Mouse (Mus musculus) testis, postnatal 14 days (tissue): ENCODE data around the gene Bcl2a1a.
"Not testable (repeated sequence)": the region's sequence is repeated elsewhere in the genome, so short reads cannot be mapped to it uniquely, and the experiment has no call there.

Experiments
- DNase-seq: peaks from one replicate; pipeline ENCODE4 v3.0.0; 2021; ENCODE audit warnings: low spot score

The Bcl2a1a gene

DNA sequence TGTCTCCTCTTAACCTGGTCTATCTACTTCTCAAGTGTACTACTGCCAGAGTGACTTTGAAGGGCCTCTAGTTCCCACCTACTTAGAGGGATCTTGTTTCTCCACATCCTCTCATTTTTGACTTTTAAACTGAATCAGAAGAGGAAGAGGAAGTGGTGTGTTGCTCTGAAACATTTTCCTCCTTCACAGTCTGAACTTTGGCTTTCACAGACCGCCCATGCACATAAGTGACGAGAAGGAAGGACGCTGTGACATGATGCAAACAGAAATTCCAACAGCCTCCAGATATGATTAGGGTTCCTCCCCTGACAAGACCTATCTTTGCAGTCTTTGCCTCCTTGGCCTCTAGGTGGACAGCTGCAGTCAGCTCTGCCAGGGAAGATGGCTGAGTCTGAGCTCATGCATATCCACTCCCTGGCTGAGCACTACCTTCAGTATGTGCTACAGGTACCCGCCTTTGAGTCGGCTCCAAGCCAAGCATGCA is at the start of gene Bcl2a1a:
Gene Bcl2a1a (plus strand): TSS at position 231 of the 484 bp plus-strand sequence.
- DNase-seq = not testable (repeated sequence)

DNA sequence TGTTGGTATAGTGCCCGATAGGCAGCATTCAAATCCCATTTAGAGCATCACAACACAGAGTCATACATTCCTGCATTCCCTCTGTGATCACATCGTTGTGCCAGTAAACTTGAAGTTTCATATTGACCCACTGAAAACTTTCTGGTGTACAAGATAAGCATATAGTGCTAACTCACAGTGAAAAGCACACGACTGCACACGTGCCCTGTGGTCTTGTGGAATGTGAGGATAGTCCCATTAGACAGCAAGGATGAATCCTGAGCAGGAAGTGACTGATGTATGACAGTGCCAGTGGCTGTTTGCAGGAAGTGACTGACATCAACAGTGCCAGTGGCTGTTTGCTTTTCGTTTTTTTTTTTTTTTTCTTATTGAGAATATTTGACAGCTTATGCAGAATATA is 40.1 kb upstream of the Bcl2a1a start:
- not testable (repeated sequence) for DNase-seq

DNA sequence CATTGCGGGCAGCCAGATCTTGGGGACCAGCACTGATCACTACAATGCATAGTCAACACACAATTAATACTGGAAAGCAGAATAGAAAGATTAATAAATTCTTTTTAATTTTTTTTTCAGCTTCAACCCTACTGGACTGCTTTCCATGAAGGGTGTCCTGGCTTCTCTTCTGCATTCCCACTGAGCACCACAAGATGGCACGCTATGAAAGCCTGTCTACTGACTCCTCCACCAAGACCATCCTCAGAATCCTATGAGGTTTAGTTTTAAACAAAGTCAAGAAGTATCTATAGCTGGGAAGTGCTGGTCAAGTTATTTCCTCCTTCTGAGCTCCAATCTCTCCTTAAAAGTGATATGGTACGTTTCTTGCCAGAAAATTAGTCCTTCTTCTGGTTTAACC is 18.4 kb upstream of the Bcl2a1a start:
- not testable (repeated sequence) for DNase-seq

DNA sequence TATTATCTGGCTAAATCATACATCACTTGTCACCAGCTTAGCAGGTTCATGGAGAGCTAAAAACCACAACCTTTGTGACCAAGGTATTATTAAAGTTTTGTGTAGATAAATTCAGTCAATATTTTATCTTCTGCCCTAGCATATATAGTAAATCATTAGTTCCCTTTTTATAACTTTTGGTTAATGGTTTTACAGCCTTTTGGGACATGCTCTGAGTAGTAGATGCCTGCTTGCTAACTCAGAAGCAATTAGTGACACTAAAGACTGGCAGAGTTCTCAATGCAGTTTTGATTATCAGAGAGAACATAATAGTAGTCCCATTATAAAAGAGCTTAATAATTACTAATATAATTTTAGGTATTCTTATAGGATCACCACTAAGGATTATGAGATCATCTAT is 5.2 kb upstream of the Bcl2a1a start:
- DNase-seq = not testable (repeated sequence)

DNA sequence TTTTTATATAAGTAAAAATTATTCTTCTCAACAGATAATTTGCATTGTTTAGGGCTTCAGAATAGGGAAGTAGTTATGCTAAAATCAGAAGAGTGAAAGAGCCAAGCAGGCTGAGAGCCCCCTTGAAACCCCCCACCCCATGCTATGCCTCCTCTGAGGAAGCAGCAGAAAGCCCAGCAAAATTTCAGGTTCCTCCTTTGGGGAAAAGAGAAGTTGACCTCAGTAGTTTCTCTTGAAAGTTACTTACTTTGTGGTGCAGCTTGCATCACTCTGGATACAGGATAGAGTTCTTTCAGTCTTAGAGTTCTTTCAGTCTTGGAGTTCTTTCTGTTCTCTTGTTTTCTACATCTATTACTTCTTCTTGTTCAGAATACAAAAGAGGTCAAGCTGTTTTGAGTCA is 3.5 kb upstream of the Bcl2a1a start:
- not testable (repeated sequence) for DNase-seq

DNA sequence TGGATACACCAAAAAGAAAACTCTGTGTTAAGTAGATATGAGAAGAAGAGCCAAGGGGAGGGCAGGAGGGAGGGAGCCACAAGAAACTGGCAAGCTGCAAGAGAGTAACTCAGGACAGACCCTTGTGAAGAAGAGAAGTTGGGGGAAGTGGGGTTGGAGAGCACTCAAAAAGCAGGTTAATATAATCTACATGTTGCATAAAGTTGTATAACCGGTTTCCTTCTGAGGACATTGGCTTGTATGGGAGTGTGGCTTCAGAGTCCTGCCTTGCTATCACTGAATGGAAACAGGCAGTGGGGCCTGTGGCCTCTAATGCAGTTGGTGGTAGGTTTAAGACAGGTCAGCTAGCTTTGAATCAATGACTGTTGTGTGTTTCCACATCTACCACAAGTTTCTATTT is 1.5 kb upstream of the Bcl2a1a start:
- not testable (repeated sequence) for DNase-seq

DNA sequence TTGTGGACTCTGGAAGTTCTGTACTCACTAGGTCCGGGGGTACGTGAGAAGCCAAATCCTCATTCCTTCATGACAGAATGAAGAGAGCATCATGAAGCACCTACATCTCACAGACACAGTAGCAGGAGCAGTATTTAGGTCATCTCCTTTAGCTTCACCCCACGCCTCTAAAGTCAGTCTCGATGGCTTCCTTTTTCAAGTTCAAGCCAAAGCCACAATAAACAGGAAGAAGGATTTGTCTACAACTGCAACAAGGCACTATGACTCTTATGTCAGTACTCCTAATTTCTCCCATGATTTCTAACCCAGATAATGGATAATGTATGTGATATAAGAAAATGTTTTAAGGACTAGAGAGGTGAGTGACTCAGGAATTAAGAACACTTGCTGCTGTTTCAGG is 665 bp upstream of the Bcl2a1a start:
- not testable (repeated sequence) for DNase-seq

DNA sequence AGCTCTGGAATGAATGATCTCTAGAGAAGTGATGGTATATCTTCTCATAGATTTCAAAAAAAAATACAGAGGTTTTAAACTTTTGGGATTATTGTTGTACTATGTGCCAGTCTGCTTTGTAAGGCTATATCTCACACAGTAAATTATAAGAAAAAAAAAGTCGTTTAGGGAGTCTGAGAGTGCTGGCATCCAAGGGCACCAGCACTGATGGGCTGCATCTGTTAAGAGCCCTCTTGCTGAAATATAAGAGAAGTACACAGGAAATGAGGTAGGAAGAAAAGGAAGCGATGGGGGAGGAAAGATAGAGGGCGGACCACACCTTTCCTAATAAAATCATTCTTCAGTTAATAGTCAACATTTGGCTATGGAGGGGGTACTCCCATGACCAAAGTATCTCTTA is 2.2 kb downstream of the Bcl2a1a start:
- DNase-seq = no peak

DNA sequence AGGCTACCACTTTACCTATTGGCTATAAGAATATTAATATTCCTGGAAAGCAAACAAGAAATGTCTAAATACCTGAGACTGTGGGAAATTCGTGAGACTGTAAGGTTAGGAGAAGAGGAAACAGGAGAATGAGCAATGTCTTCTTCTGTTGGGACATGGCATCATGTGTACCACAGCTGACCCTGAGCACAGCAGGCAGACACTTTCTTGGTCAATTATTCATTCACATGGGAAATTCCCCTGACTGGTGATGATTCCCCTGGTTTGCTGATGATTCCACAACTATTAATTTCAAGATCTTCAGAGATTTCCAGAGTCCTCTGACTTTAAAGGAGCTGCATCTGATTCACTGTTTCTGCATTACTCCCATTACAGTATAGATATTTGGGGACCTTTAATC is 3.3 kb downstream of the Bcl2a1a start:
- DNase-seq = not testable (repeated sequence)

DNA sequence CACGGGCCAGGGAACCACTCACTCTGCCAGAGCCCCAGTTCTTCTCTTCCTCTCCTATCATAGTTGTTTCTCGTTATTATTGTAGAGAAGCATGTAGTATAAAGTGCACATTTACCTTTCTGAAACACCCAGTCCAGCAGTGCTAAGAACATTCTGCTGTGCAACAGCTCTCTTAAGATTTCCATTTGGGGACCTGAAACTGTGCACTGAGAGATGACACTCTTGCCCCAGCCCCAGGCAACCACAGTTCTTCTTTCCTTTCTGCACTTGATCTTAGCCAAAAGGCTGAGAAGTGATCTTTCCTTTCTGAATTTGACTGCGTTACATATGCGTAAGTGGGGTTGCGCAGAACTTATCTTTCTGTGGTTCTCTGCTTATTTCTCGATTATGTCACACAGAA is 9.8 kb downstream of the Bcl2a1a start:
- not testable (repeated sequence) for DNase-seq

DNA sequence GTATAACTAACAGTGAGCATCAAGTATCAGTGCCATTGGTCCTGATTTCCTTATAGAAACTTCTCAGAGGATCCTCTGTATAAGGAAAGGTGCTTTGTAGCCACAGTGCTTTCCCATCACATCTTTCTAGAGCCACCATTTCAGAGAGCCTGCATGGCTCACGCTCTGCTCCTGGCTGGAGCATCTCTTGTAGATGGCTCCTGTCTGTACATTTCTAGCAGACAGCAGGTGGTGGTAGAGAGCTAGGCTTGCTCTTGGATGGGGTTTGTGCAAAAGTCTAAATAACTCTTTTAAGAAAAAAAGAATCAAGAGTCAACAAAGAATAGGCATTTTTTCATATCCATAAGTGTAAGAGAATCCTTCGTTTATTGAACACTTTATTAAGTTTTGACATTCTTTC is 12.8 kb downstream of the Bcl2a1a start:
- DNase-seq = not testable (repeated sequence)

DNA sequence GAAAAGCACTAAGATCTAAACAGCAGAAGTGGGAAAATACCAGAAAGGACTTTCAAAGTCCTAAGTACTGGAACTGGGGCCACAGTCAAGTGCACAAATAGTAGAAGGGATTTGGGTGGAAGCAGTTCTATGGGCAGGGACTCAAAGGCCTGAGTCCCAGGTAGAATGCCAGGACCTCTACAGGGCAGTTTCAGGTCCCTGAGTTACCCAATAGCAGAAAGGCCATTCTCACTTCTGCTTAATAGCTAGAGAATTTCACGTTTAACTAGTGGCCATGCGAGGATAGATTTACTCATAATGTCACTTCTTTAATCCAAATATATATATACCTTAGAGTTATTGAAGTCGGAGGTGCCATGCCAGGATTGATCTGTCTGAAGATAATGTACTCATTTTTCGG is 20.2 kb downstream of the Bcl2a1a start:
- not testable (repeated sequence) for DNase-seq

DNA sequence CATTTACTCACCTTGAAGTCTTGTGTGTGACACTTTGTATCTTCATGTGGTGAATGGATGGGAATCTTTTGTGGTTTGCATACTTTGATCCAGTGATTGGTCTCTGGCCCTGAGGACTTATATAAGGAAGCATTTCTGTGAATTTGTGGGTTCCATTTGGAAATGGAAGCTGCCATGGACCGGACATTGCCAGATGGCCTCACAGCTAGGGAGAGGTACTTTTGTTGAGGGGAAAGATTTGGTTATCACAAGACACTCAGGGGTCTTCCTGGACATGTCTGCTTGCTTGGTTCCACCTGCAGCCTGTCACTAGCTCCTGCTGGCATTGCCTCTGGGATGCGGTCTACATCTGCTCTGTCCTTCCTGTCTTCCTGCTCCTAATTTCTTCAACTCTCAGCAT is 23.1 kb downstream of the Bcl2a1a start:
- not testable (repeated sequence) for DNase-seq

DNA sequence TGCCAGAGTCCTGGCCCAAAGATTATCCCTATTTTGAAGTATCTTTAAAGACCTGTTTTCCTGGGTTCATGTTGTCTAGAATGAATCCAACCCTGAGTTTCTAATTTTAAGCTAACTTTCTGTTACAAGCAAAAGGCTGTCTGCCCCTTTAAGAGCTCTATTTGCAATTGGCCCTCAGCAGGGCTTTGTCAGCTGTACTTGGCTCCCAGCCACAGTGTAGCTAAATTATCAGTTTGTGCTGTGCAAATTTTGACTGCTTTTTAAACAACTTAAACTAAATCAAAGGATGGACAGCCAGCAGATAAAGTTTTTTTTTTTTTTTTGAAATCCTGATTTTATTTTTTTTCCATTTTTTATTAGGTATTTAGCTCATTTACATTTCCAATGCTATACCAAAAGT is 44.8 kb downstream of the Bcl2a1a start:
- peak; percentile 54 for DNase-seq
